Mouse (Mus musculus): ENCODE data around the gene Insrr. TPM values are rescaled to one million over a fixed set of nuclear protein-coding genes. Genes with fewer than 3 reads are reported as not detected.

The Insrr gene
- polyA plus RNA-seq, 1 experiment = not detected

GRCm38 (mm10) chr3:87768844-87769243 is 27.9 kb upstream of the Insrr start:
- no peak overlapping the region for H3K27ac ChIP-seq (ENCODE audit: insufficient read depth, low read length)

GRCm38 (mm10) chr3:87769506-87769905 is 27.2 kb upstream of the Insrr start:
- no peaks in the 10 kb centered on the region for H3K36me3 ChIP-seq (ENCODE audit: control insufficient read depth, insufficient read depth, low read length, poor library complexity, severe bottlenecking)
- H3K4me1 ChIP-seq (ENCODE audit: control insufficient read depth, insufficient read depth, low read length) = no peaks in the 10 kb centered on the region
- H3K27ac ChIP-seq (ENCODE audit: insufficient read depth, low read length) = no peak overlapping the region
- H3K9me3 ChIP-seq (replicated peaks; ENCODE audit: control insufficient read depth, insufficient read depth, low read length, poor library complexity, severe bottlenecking) = no peaks in the 10 kb centered on the region
- no peak overlapping the region for H3K9ac ChIP-seq (ENCODE audit: low read depth, poor library complexity, severe bottlenecking)
- H3K27me3 ChIP-seq (ENCODE audit: control insufficient read depth, insufficient read depth, low read length, poor library complexity, severe bottlenecking) = peaks cover 1% of the 10 kb centered on the region
- TF ChIP-seq EP300 (IDR thresholded peaks at IDR 0.05; ENCODE audit: insufficient read depth, low read depth, low read length) = no peak
- TF ChIP-seq POLR2A (IDR thresholded peaks at IDR 0.05; ENCODE audit: insufficient read depth, low read length) = no peak
- no peak for TF ChIP-seq CTCF (IDR thresholded peaks at IDR 0.05; ENCODE audit: low read depth, low read length)
- no peak overlapping the region for H3K4me3 ChIP-seq (ENCODE audit: low read depth, low read length)

More at GRCm38 (mm10) chr3:87768844-87769243, 27.9 kb upstream of the Insrr start:
- H3K9me3 ChIP-seq (replicated peaks; ENCODE audit: control insufficient read depth, insufficient read depth, low read length, poor library complexity, severe bottlenecking) = no peaks in the 10 kb centered on the region
- peak overlapping the region; percentile 47 for H3K4me3 ChIP-seq (ENCODE audit: low read depth, low read length)
- H3K27me3 ChIP-seq (ENCODE audit: control insufficient read depth, insufficient read depth, low read length, poor library complexity, severe bottlenecking) = peaks cover 1% of the 10 kb centered on the region
- peak overlapping the region; percentile 52 for H3K9ac ChIP-seq (ENCODE audit: low read depth, poor library complexity, severe bottlenecking)
- no peaks in the 10 kb centered on the region for H3K36me3 ChIP-seq (ENCODE audit: control insufficient read depth, insufficient read depth, low read length, poor library complexity, severe bottlenecking)
- TF ChIP-seq POLR2A (IDR thresholded peaks at IDR 0.05; ENCODE audit: insufficient read depth, low read length) (no peak), CTCF (IDR thresholded peaks at IDR 0.05; ENCODE audit: low read depth, low read length) (peak; percentile 70)
- no peaks in the 10 kb centered on the region for H3K4me1 ChIP-seq (ENCODE audit: control insufficient read depth, insufficient read depth, low read length)

- Histone ChIP-seq H3K27me3 (ENCODE audit: control insufficient read depth, insufficient read depth, low read length, poor library complexity, severe bottlenecking) (peaks cover 1% of the 10 kb centered on the region), H3K4me3 (ENCODE audit: low read depth, low read length) (no peak overlapping the region), H3K36me3 (ENCODE audit: control insufficient read depth, insufficient read depth, low read length, poor library complexity, severe bottlenecking) (no peaks in the 10 kb centered on the region), H3K27ac (ENCODE audit: insufficient read depth, low read length) (no peak overlapping the region), H3K9me3 (replicated peaks; ENCODE audit: control insufficient read depth, insufficient read depth, low read length, poor library complexity, severe bottlenecking) (no peaks in the 10 kb centered on the region), H3K9ac (ENCODE audit: low read depth, poor library complexity, severe bottlenecking) (no peak overlapping the region), H3K4me1 (ENCODE audit: control insufficient read depth, insufficient read depth, low read length) (no peaks in the 10 kb centered on the region)
- TF ChIP-seq EP300 (IDR thresholded peaks at IDR 0.05; ENCODE audit: insufficient read depth, low read depth, low read length) = no peak
- peak; percentile 39 for TF ChIP-seq CTCF (IDR thresholded peaks at IDR 0.05; ENCODE audit: low read depth, low read length)
Observed at GRCm38 (mm10) chr3:87770280-87770679, 26.5 kb upstream of the Insrr start.

- no peak overlapping the region for H3K4me3 ChIP-seq (ENCODE audit: low read depth, low read length)
- peaks cover 1% of the 10 kb centered on the region for H3K27me3 ChIP-seq (ENCODE audit: control insufficient read depth, insufficient read depth, low read length, poor library complexity, severe bottlenecking)
- H3K9ac ChIP-seq (ENCODE audit: low read depth, poor library complexity, severe bottlenecking) = no peak overlapping the region
- no peak for TF ChIP-seq EP300 (IDR thresholded peaks at IDR 0.05; ENCODE audit: insufficient read depth, low read depth, low read length)
- TF ChIP-seq CTCF (IDR thresholded peaks at IDR 0.05; ENCODE audit: low read depth, low read length) = no peak
- no peak for TF ChIP-seq POLR2A (IDR thresholded peaks at IDR 0.05; ENCODE audit: insufficient read depth, low read length)
- H3K4me1 ChIP-seq (ENCODE audit: control insufficient read depth, insufficient read depth, low read length) = no peaks in the 10 kb centered on the region
- no peak overlapping the region for H3K27ac ChIP-seq (ENCODE audit: insufficient read depth, low read length)
- no peaks in the 10 kb centered on the region for H3K36me3 ChIP-seq (ENCODE audit: control insufficient read depth, insufficient read depth, low read length, poor library complexity, severe bottlenecking)
- no peaks in the 10 kb centered on the region for H3K9me3 ChIP-seq (replicated peaks; ENCODE audit: control insufficient read depth, insufficient read depth, low read length, poor library complexity, severe bottlenecking)
Observed at GRCm38 (mm10) chr3:87771088-87771487, 25.7 kb upstream of the Insrr start.

GRCm38 (mm10) chr3:87778283-87778682 is 18.5 kb upstream of the Insrr start:
- H3K9me3 ChIP-seq (replicated peaks; ENCODE audit: control insufficient read depth, insufficient read depth, low read length, poor library complexity, severe bottlenecking) = no peaks in the 10 kb centered on the region
- H3K9ac ChIP-seq (ENCODE audit: low read depth, poor library complexity, severe bottlenecking) = no peak overlapping the region
- H3K4me1 ChIP-seq (ENCODE audit: control insufficient read depth, insufficient read depth, low read length) = no peaks in the 10 kb centered on the region
- no peak overlapping the region for H3K4me3 ChIP-seq (ENCODE audit: low read depth, low read length)
- no peaks in the 10 kb centered on the region for H3K36me3 ChIP-seq (ENCODE audit: control insufficient read depth, insufficient read depth, low read length, poor library complexity, severe bottlenecking)
- no peak overlapping the region for H3K27ac ChIP-seq (ENCODE audit: insufficient read depth, low read length)
- no peaks in the 10 kb centered on the region for H3K27me3 ChIP-seq (ENCODE audit: control insufficient read depth, insufficient read depth, low read length, poor library complexity, severe bottlenecking)
- no peak for TF ChIP-seq EP300 (IDR thresholded peaks at IDR 0.05; ENCODE audit: insufficient read depth, low read depth, low read length)
- TF ChIP-seq POLR2A (IDR thresholded peaks at IDR 0.05; ENCODE audit: insufficient read depth, low read length) = no peak
- TF ChIP-seq CTCF (IDR thresholded peaks at IDR 0.05; ENCODE audit: low read depth, low read length) = no peak

- H3K4me3 ChIP-seq (ENCODE audit: low read depth, low read length) = no peak overlapping the region
- H3K9ac ChIP-seq (ENCODE audit: low read depth, poor library complexity, severe bottlenecking) = no peak overlapping the region
- H3K36me3 ChIP-seq (ENCODE audit: control insufficient read depth, insufficient read depth, low read length, poor library complexity, severe bottlenecking) = no peaks in the 10 kb centered on the region
- no peaks in the 10 kb centered on the region for H3K9me3 ChIP-seq (replicated peaks; ENCODE audit: control insufficient read depth, insufficient read depth, low read length, poor library complexity, severe bottlenecking)
- no peaks in the 10 kb centered on the region for H3K4me1 ChIP-seq (ENCODE audit: control insufficient read depth, insufficient read depth, low read length)
- no peak for TF ChIP-seq CTCF (IDR thresholded peaks at IDR 0.05; ENCODE audit: low read depth, low read length)
- H3K27ac ChIP-seq (ENCODE audit: insufficient read depth, low read length) = no peak overlapping the region
- H3K27me3 ChIP-seq (ENCODE audit: control insufficient read depth, insufficient read depth, low read length, poor library complexity, severe bottlenecking) = no peaks in the 10 kb centered on the region
Observed at GRCm38 (mm10) chr3:87779086-87779485, 17.7 kb upstream of the Insrr start.
